Mouse (Mus musculus) spleen, adult 2 months (tissue): ENCODE measurements around the gene Mipol1.

Source experiments
- CTCF ChIP-seq: fragments of 200-500 bp; IDR thresholded peaks from 2 replicates; pipeline ENCODE4 v1.5.1; 2011; ENCODE audit warnings: mild to moderate bottlenecking, inconsistent platforms; ENCODE audit not compliant: insufficient read depth, insufficient read length, insufficient replicate concordance; ENCODE audit errors: extremely low read depth
- POLR2A ChIP-seq: fragments of 200-500 bp; IDR thresholded peaks from 2 replicates; pipeline ENCODE4 v1.6.1; 2011; ENCODE audit warnings: low read depth, low read length, inconsistent platforms

- TF ChIP-seq CTCF (no peak), POLR2A (no peak)
These were observed 524 bp upstream of the Mipol1 start for GRCm38 (mm10) chr12:57229703-57230102.
